Mouse (Mus musculus): Measurements from ENCODE around the gene Arfrp1. TPM values are rescaled to one million over a fixed set of nuclear protein-coding genes. Genes with fewer than 3 reads are reported as not detected.

Gene Arfrp1
- total and polyA plus RNA-seq, 2 experiments: 10.1 to 15.0 TPM

DNA sequence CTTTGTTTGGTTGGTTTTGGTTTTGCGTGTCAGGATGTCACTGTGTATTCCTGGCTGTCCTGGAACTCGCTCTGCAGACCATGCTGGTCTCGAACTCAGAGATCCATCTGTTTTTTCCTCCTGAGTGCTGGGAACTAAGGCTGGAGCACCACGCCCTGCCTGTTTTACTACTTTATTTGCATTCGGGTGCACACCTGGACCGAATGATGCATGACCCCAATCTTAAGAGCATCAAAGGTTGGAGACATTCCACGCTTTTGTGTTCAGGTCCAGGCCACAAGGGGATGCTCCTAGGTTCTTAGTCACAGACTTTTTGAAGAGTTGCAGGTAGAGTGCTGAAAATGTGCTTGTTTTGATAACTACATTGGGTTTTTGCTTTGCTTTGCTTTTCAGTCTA, 45.1 kb downstream of the Arfrp1 start:
- 15% methylated on average over 7 of the region's 7 CpGs for WGBS
- no peak for TF ChIP-seq CTCF (IDR thresholded peaks at IDR 0.05; ENCODE audit: low read depth, low read length)
- TF ChIP-seq POLR2A (IDR thresholded peaks at IDR 0.05; ENCODE audit: extremely low read depth, insufficient read depth, low read length): no peak
- peak overlapping the region; percentile 54; the same call in 1 of the 2 replicates for H3K4me3 ChIP-seq (ENCODE audit: insufficient read depth, low read depth, low read length)
- 0 out of 2 replicates have a peak overlapping the region, but pooled peaks have one; percentile 61 for H3K27ac ChIP-seq (replicated peaks; ENCODE audit: insufficient read depth, low read depth, low read length)
- no peaks in the 10 kb centered on the region; the same call in 1 of the 2 replicates for H3K79me2 ChIP-seq (ENCODE audit: control insufficient read depth, insufficient read depth, low read length)
- H3K9ac ChIP-seq (ENCODE audit: low read depth, low read length): peak overlapping the region; percentile 46
- H3K4me1 ChIP-seq (ENCODE audit: control insufficient read depth, insufficient read depth, low read length): peaks cover 7% of the 10 kb centered on the region
- DNase-seq (ENCODE audit: extremely low read depth, low read depth, low spot score): peak; percentile 4
- H3K27me3 ChIP-seq (ENCODE audit: control insufficient read depth, insufficient read depth, low read length): no peaks in the 10 kb centered on the region
- peaks cover 5% of the 10 kb centered on the region; the same call in 1 of the 2 replicates for H3K36me3 ChIP-seq (ENCODE audit: control insufficient read depth, insufficient read depth, low read length)

DNA sequence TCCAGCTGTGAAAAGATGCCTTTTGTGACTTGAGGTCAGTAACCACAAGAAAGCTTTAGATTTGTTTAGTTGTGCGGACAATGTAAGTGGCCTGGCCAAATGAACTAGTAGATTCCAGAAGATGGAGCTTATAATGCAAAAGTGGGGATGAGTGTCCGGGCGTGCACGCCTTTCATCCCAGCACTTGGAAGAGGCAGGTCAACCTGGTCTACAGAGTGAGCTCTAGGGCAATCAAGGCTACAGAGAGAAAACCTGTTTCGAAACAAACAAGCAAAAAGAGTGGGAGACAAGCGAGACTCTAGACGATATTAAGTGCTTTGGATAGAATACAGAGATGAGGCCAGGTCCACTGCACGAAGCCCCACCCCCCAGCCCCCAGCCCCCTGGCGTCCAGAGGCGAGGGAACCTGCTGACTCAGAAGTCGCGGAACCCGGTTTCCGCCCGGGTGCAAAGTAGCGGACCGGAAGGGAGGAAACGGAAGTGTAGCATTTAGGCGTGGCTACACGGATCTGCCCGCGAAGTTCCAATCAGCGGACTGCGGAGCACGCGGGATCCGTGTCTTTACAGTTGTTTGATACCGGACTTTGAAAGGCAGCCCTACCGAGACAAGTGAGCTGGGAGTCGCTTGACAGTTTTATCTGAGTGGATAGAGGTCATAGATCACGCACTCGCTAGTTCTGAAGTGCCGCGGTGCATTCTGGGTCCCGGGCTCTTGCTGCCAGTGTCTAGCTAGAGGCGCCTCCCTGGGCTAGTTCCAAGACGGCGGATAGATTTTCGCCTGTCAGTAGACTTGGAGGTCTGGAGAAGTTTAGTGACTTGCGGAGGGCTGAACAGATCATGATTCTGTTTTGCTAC, 45.7 kb downstream of the Arfrp1 start, which contains the start of gene Rtel1:
Gene Rtel1 (plus strand): TSS at position 492 of the 855 bp plus-strand sequence.
- TF ChIP-seq CTCF (IDR thresholded peaks at IDR 0.05; ENCODE audit: low read depth, low read length) (no peak), POLR2A (IDR thresholded peaks at IDR 0.05; ENCODE audit: extremely low read depth, insufficient read depth, low read length) (no peak)
- WGBS: 4% methylated on average over 40 of the region's 40 CpGs
- peak; percentile 76 for DNase-seq (ENCODE audit: extremely low read depth, low read depth, low spot score)
- H3K79me2 ChIP-seq (ENCODE audit: control insufficient read depth, insufficient read depth, low read length): no peaks in the 10 kb centered on the region; the same call in 1 of the 2 replicates
- peak within 1 kb of the TSS; percentile 54 for H3K4me3 ChIP-seq (ENCODE audit: insufficient read depth, low read depth, low read length)
- H3K27me3 ChIP-seq (ENCODE audit: control insufficient read depth, insufficient read depth, low read length): no peaks in the 10 kb centered on the region; the same call in 1 of the 2 replicates
- peaks cover 7% of the 10 kb centered on the region for H3K4me1 ChIP-seq (ENCODE audit: control insufficient read depth, insufficient read depth, low read length)
- H3K36me3 ChIP-seq (ENCODE audit: control insufficient read depth, insufficient read depth, low read length): peaks cover 5% of the 10 kb centered on the region; the same call in 1 of the 2 replicates
- H3K9ac ChIP-seq (ENCODE audit: low read depth, low read length): peak within 1 kb of the TSS; percentile 46
- peak within 1 kb of the TSS; percentile 61 for H3K27ac ChIP-seq (replicated peaks; ENCODE audit: insufficient read depth, low read depth, low read length)

DNA sequence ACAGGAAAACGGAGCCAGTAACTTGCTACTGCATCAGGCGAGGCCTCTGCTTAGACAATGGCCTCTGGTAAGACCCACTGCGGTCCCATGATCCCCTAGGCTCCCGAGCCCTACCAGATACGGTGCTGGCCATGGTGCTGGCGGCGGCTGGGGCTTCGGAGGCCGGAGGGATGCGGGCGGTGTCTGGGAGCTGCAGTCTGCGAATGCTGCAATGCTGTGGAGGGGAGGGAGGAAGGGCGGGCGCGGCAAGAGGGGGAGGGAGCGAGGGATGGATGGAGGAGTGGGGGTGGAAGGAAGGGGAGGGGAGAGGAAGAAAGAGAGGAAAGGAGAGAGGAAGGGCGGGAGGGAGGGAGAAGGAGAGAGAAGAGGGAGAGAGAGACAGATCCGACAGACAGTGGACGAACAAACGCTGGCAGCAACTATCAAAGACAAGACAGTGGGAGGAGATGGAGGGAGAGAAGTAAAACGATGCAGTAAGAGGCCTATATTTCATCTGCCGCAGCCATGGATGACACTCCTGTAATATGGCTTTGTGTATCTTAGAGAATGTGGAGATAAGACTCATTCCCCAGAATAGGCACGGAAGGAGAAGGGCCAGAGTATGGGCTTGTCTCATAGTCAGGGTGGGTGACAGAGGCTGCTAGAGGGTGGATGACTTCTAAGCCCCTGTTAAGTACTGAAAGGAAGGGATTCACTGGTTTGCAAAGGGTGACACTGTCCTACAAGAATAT, 51.0 kb downstream of the Arfrp1 start, which contains the start of gene Stmn3:
Gene Stmn3 (minus strand): TSS at position 421 of the 731 bp plus-strand sequence.
- no peak for DNase-seq (ENCODE audit: extremely low read depth, low read depth, low spot score)

DNA sequence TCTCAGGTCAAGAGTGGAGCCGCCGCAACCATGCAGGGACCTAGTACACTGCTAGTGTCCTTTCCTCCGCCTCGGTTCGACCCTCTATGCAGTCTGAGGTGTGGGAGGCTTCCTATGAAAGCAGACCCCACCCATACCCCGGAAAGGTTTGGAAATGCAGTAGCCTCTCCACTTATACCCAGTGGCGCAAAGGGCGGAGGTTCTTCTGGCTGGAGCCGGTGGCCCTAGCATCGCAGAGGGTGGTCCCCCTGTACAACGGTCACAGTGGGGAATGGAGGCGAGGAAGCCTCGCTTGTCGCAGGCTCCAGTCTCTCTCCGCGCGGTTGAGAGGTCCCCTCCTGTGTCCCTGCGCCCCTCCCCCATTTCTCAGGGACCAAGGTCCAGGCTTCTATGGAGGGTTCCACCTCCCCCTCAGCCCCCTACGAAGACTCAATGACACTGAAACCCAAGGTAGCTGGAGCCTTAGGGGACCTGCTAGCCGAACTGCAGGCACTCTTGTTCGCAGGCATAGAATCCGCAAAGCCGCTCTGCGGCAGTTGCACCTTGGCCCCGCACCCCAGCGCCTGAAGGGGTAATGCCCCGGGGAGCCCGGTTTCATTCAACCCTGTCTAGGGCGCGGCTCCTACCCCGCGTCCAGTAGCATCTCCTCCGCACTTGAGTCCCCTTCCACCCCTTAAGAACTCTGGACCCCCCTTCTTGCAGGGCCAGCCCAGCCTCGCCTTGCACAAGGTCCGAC, 51.7 kb downstream of the Arfrp1 start:
- 16% methylated on average over 35 of the region's 35 CpGs for WGBS
- DNase-seq (ENCODE audit: extremely low read depth, low read depth, low spot score): no peak
- TF ChIP-seq POLR2A (IDR thresholded peaks at IDR 0.05; ENCODE audit: extremely low read depth, insufficient read depth, low read length): no peak
- TF ChIP-seq CTCF (IDR thresholded peaks at IDR 0.05; ENCODE audit: low read depth, low read length): no peak
- Histone ChIP-seq H3K4me1 (ENCODE audit: control insufficient read depth, insufficient read depth, low read length) (peaks cover 3% of the 10 kb centered on the region; the same call in 1 of the 2 replicates), H3K4me3 (ENCODE audit: insufficient read depth, low read depth, low read length) (no peak overlapping the region), H3K27me3 (ENCODE audit: control insufficient read depth, insufficient read depth, low read length) (peaks cover 14% of the 10 kb centered on the region), H3K9ac (ENCODE audit: low read depth, low read length) (no peak overlapping the region), H3K27ac (replicated peaks; ENCODE audit: insufficient read depth, low read depth, low read length) (no peak overlapping the region), H3K79me2 (ENCODE audit: control insufficient read depth, insufficient read depth, low read length) (no peaks in the 10 kb centered on the region), H3K36me3 (ENCODE audit: control insufficient read depth, insufficient read depth, low read length) (no peaks in the 10 kb centered on the region)

More for the DNA sequence above, 51.0 kb downstream of the Arfrp1 start, which contains the start of gene Stmn3:
- no peak within 1 kb of the TSS for H3K9ac ChIP-seq (ENCODE audit: low read depth, low read length)
- H3K27me3 ChIP-seq (ENCODE audit: control insufficient read depth, insufficient read depth, low read length): peaks cover 14% of the 10 kb centered on the region
- no peak within 1 kb of the TSS for H3K4me3 ChIP-seq (ENCODE audit: insufficient read depth, low read depth, low read length)
- no peaks in the 10 kb centered on the region for H3K79me2 ChIP-seq (ENCODE audit: control insufficient read depth, insufficient read depth, low read length)
- H3K4me1 ChIP-seq (ENCODE audit: control insufficient read depth, insufficient read depth, low read length): peaks cover 6% of the 10 kb centered on the region
- TF ChIP-seq POLR2A (IDR thresholded peaks at IDR 0.05; ENCODE audit: extremely low read depth, insufficient read depth, low read length) (no peak), CTCF (IDR thresholded peaks at IDR 0.05; ENCODE audit: low read depth, low read length) (no peak)
- no peaks in the 10 kb centered on the region for H3K36me3 ChIP-seq (ENCODE audit: control insufficient read depth, insufficient read depth, low read length)
- 22% methylated on average over 22 of the region's 23 CpGs for WGBS
- H3K27ac ChIP-seq (replicated peaks; ENCODE audit: insufficient read depth, low read depth, low read length): no peak within 1 kb of the TSS

DNA sequence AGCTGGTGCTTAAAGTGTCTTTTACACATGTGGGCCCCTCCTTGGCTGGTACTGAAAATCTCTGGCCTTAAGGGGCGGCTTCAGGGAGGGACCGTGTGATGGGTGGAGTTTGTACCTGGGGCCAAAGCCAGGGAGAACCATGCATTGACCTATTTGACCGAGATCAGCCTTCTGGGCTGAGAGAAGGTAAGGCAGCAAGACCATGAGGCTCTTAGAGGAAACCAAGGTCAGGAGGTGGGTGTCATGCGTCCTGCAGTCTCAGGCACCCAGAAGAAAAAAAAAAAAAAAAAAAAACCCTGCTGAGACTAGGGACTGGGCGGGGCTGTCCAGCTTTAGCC, 52.2 kb downstream of the Arfrp1 start:
- 30% methylated on average over 5 of the region's 5 CpGs for WGBS
- DNase-seq (ENCODE audit: extremely low read depth, low read depth, low spot score): no peak
- Histone ChIP-seq H3K79me2 (ENCODE audit: control insufficient read depth, insufficient read depth, low read length) (no peaks in the 10 kb centered on the region), H3K9ac (ENCODE audit: low read depth, low read length) (no peak overlapping the region), H3K36me3 (ENCODE audit: control insufficient read depth, insufficient read depth, low read length) (no peaks in the 10 kb centered on the region), H3K4me1 (ENCODE audit: control insufficient read depth, insufficient read depth, low read length) (peaks cover 3% of the 10 kb centered on the region; the same call in 1 of the 2 replicates), H3K27ac (replicated peaks; ENCODE audit: insufficient read depth, low read depth, low read length) (no peak overlapping the region), H3K4me3 (ENCODE audit: insufficient read depth, low read depth, low read length) (no peak overlapping the region), H3K27me3 (ENCODE audit: control insufficient read depth, insufficient read depth, low read length) (peaks cover 14% of the 10 kb centered on the region)
- no peak for TF ChIP-seq CTCF (IDR thresholded peaks at IDR 0.05; ENCODE audit: low read depth, low read length)
- TF ChIP-seq POLR2A (IDR thresholded peaks at IDR 0.05; ENCODE audit: extremely low read depth, insufficient read depth, low read length): no peak
